Mouse (Mus musculus): Measurements from ENCODE around the gene Car7. TPM values are rescaled to one million over a fixed set of nuclear protein-coding genes. Genes with fewer than 3 reads are reported as not detected.

The Car7 gene
- total and polyA plus RNA-seq, 3 experiments, result 2.4 to 2.9 TPM; not detected in 1

- TF ChIP-seq EP300 (IDR thresholded peaks at IDR 0.05; ENCODE audit: low read depth in 1 of 2, low read length in 2 of 2), result peak in 1 of 2 experiments; percentile 21; a peak in 1 of 4 replicates
- TF ChIP-seq POLR2AphosphoS5 (IDR thresholded peaks at IDR 0.05; ENCODE audit: borderline replicate concordance, low read depth, low read length), result no peak
- TF ChIP-seq RCOR1 (IDR thresholded peaks at IDR 0.05; ENCODE audit: low read depth, low read length), result no peak
- 0 out of 2 replicates have a peak, but pooled peaks have one; percentile 31 for TF ChIP-seq GATA1 (IDR thresholded peaks at IDR 0.05; ENCODE audit: low read depth, low read length)
Observed at GRCm38 (mm10) chr8:104564633-104565456, 30.4 kb downstream of the Car7 start (continued).

- Histone ChIP-seq H3K9ac (ENCODE audit: control insufficient read depth, low read depth, low read length, poor library complexity, severe bottlenecking) (no peak overlapping the region), H3K79me2 (ENCODE audit: control insufficient read depth, insufficient read depth, low read length, poor library complexity) (no peaks in the 10 kb centered on the region), H3K27me3 (ENCODE audit: control insufficient read depth in 1 of 2, insufficient read depth in 2 of 2, low read length in 2 of 2) (no peaks in the 10 kb centered on the region), H3K4me1 (ENCODE audit: control insufficient read depth in 1 of 2, insufficient read depth in 2 of 2, low read length in 2 of 2) (peaks cover 0 to 9% of the 10 kb centered on the region in 2 experiments; a peak in 1 of 4 replicates), H3K9me3 (replicated peaks; ENCODE audit: insufficient read depth, low read length) (no peaks in the 10 kb centered on the region), H3K4me3 (ENCODE audit: control insufficient read depth in 1 of 2, insufficient read depth in 1 of 2, low read depth in 2 of 2, low read length in 2 of 2) (no peak overlapping the region), H3K36me3 (ENCODE audit: control insufficient read depth in 1 of 2, insufficient read depth in 2 of 2, low read length in 2 of 2) (peaks cover 0 to 2% of the 10 kb centered on the region in 2 experiments; a peak in 2 of 4 replicates), H3K27ac (ENCODE audit: control insufficient read depth, low read depth, low read length) (no peak overlapping the region)
- no peak for TF ChIP-seq CHD2 (IDR thresholded peaks at IDR 0.05; ENCODE audit: low read length)
- no peak for DNase-seq (ENCODE audit: low read depth, low spot score)
Observed at GRCm38 (mm10) chr8:104565457-104565798, 30.9 kb downstream of the Car7 start.

GRCm38 (mm10) chr8:104569559-104569958 is 35.1 kb downstream of the Car7 start:
- TF ChIP-seq SMC3 (IDR thresholded peaks at IDR 0.05; ENCODE audit: low read depth, low read length), result peak; percentile 30; the same call in 1 of the 2 replicates
- no peak for TF ChIP-seq MYB (IDR thresholded peaks at IDR 0.05; ENCODE audit: low read depth, low read length)
- TF ChIP-seq RAD21 (IDR thresholded peaks at IDR 0.05; ENCODE audit: low read depth, low read length), result peak; percentile 10; the same call in 1 of the 2 replicates
- TF ChIP-seq RCOR1 (IDR thresholded peaks at IDR 0.05; ENCODE audit: low read depth, low read length), result no peak
- TF ChIP-seq POLR2AphosphoS2 (IDR thresholded peaks at IDR 0.05; ENCODE audit: low read length), result no peak
- TF ChIP-seq MAFK (IDR thresholded peaks at IDR 0.05; ENCODE audit: borderline replicate concordance, low read depth, low read length), result no peak
- TF ChIP-seq TAL1 (IDR thresholded peaks at IDR 0.05; ENCODE audit: low read length), result no peak
- TF ChIP-seq CTCF (IDR thresholded peaks at IDR 0.05 in 2 of 3, conservative IDR thresholded peaks at IDR 0.05 in 1 of 3; ENCODE audit: control insufficient read depth in 1 of 3, insufficient read depth in 1 of 3, low read depth in 2 of 3, low read length in 3 of 3, poor library complexity in 1 of 3, severe bottlenecking in 1 of 3), result peak; percentile 28 to 65 (median 50); a peak in 5 of 6 replicates
- TF ChIP-seq E2F4 (IDR thresholded peaks at IDR 0.05; ENCODE audit: borderline replicate concordance, low read depth, low read length), result no peak
- TF ChIP-seq ZMIZ1 (IDR thresholded peaks at IDR 0.05; ENCODE audit: low read depth, low read length), result no peak
- TF ChIP-seq UBTF (IDR thresholded peaks at IDR 0.05; ENCODE audit: borderline replicate concordance, insufficient read depth, low read depth, low read length), result no peak
- no peak for TF ChIP-seq TCF12 (IDR thresholded peaks at IDR 0.05; ENCODE audit: low read depth, low read length)
- TF ChIP-seq ZC3H11A (IDR thresholded peaks at IDR 0.05; ENCODE audit: low read depth, low read length), result no peak
- TF ChIP-seq MXI1 (IDR thresholded peaks at IDR 0.05; ENCODE audit: low read depth, low read length), result no peak
- no peak for TF ChIP-seq EP300 (IDR thresholded peaks at IDR 0.05; ENCODE audit: low read depth in 1 of 2, low read length in 2 of 2)
- TF ChIP-seq MYC (IDR thresholded peaks at IDR 0.05; ENCODE audit: low read depth, low read length), result no peak
- no peak for TF ChIP-seq CHD2 (IDR thresholded peaks at IDR 0.05; ENCODE audit: low read length)
- TF ChIP-seq ETS1 (IDR thresholded peaks at IDR 0.05; ENCODE audit: low read depth, low read length), result no peak
- no peak for TF ChIP-seq SIN3A (IDR thresholded peaks at IDR 0.05; ENCODE audit: low read length)
- TF ChIP-seq MAX (IDR thresholded peaks at IDR 0.05; ENCODE audit: low read length), result no peak
- no peak for TF ChIP-seq NRF1 (IDR thresholded peaks at IDR 0.05; ENCODE audit: insufficient read depth, low read depth, low read length, poor library complexity, severe bottlenecking)
- TF ChIP-seq HCFC1 (IDR thresholded peaks at IDR 0.05; ENCODE audit: low read depth, low read length), result no peak
- TF ChIP-seq KAT2A (conservative IDR thresholded peaks at IDR 0.05; ENCODE audit: low read depth, low read length), result no peak
- no peak for TF ChIP-seq JUND (IDR thresholded peaks at IDR 0.05; ENCODE audit: low read depth, low read length)
- H3K27ac ChIP-seq (ENCODE audit: control insufficient read depth, low read depth, low read length), result no peak overlapping the region
- no peaks in the 10 kb centered on the region; the same call in 1 of the 2 replicates for H3K79me2 ChIP-seq (ENCODE audit: control insufficient read depth, insufficient read depth, low read length, poor library complexity)
- no peaks in the 10 kb centered on the region for H3K27me3 ChIP-seq (ENCODE audit: control insufficient read depth in 1 of 2, insufficient read depth in 2 of 2, low read length in 2 of 2)
- H3K4me3 ChIP-seq (ENCODE audit: control insufficient read depth in 1 of 2, insufficient read depth in 1 of 2, low read depth in 2 of 2, low read length in 2 of 2), result no peak overlapping the region
- H3K4me1 ChIP-seq (ENCODE audit: control insufficient read depth in 1 of 2, insufficient read depth in 2 of 2, low read length in 2 of 2), result peaks cover 0 to 7% of the 10 kb centered on the region in 2 experiments; a peak in 1 of 4 replicates
- H3K9me3 ChIP-seq (replicated peaks; ENCODE audit: insufficient read depth, low read length), result no peaks in the 10 kb centered on the region
- no peaks in the 10 kb centered on the region; a peak in 2 of 4 replicates for H3K36me3 ChIP-seq (ENCODE audit: control insufficient read depth in 1 of 2, insufficient read depth in 2 of 2, low read length in 2 of 2)
- DNase-seq (ENCODE audit: low read depth, low spot score), result peak; percentile 52
- no peak overlapping the region for H3K9ac ChIP-seq (ENCODE audit: control insufficient read depth, low read depth, low read length, poor library complexity, severe bottlenecking)

Measured in MEL (cell line).